Mouse (Mus musculus): Measurements from ENCODE around the gene Cmc2.

The Cmc2 gene

DNA sequence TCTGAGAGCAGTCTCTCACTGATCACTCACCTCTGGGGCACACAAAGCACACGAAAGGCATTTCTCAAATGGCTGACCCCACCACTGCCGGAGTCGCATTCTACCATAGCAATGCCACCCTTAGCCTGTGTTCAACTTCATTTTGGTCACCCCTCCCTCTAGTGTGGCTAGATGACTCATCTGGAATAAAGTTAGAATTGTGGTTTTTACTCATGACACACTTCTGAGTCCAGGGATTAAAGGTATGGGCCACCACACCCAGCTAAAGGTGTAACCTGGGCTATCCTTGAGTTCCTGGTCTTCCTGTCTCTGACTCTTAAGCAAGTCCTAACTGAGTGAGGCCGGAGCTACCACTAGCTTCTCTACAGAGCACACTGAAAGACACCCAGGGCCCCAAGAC, 15.4 kb downstream of the Cmc2 start:
- no peak for DNase-seq (ENCODE audit: low spot score in 2 of 2)

DNA sequence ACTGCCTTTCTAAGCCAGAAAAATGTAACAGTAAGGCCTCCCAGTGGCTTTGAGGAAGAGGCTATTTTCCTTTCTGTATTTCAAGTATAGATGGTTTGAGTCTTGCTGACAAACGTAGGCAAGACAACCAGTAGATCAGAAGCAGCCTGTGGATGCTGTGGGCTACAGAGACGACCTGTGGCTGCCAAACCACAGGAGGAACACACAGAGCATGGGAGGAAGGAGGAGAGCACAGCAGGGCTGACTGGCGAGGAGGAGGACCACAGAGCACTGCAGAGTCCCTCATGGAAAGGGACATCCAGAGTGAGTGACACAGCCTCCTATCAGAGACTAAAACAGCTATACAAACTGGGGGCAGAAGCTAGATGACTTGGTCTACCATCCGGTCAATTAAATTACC, 16.0 kb downstream of the Cmc2 start:
- no peak for DNase-seq (ENCODE audit: low spot score in 2 of 2)

DNA sequence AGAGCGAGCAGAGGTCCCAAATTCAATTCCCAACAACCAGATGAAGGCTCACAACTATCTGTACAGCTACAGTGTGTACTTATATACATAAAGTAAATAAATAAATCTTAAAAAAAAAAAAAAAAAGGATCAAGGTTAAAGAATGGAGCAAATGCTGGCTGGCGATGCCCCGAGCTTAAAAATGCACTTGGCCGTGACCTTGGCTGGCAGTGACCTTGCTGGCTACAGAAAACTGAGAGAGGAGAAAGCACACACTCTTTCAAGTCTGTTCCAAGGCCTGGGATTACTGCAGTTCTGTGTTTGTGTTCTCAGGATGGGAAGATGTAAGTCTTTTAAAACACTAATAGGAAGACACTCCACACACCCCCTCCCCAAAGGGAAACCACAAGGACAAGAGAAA, 16.5 kb downstream of the Cmc2 start:
- DNase-seq (ENCODE audit: low spot score in 2 of 2) = no peak

DNA sequence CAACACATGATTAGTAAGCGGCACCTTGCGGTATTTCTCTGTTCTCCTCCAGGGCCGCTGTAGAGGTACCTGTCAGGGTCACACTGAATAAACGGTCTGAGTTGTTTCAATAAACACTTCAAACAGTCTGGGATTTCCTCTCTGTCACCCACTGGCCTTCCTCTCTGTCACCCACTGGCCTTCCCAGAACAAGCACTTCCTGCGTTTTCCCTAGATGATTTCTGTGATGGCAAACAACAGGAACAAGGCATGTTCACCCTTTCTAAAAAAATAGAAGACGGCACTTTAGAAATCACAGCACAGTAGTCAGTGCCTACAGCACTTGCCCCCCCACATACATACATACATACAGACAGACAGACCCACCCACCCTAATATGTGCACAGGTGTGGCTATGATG, 25.7 kb downstream of the Cmc2 start:
- no peak for DNase-seq (ENCODE audit: low spot score in 2 of 2)

DNA sequence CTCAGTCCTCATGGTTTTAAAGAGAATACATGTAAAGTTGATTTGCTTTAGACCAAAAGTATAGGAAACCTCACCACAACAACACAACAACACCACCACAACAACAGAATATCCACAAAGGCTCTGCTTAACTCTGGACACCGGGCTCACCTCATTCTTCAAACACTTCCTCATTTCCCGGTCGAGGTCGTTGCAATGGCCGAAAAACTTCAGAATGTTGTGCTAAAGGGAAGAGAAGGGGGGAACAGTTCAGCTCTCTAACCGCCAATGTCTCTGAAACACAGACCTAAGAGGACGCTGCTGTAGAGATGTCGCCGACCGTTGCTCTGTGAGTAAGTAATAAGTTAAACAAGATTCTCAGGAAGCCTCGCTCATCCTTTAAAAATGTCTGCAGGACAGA, 27.3 kb downstream of the Cmc2 start:
- no peak for DNase-seq (ENCODE audit: low spot score in 2 of 2)

DNA sequence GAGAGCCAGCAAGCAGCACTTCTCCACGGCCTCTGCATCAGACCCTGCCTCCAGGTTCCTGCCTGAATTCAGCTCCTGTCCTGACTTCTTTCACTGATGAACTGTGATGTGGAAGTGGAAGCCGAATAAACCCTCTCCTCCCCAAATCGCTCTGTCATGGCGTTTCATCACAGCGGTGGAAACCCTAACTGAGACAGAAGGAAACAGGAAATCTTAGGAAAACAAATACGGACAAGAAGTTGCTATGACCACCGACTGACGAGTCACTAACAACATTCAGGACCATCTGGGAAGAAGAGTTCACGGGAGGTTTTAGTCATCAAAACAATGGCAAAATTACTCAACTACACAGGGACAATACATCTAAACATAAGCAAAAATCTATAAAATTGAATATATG, 28.6 kb downstream of the Cmc2 start:
- DNase-seq (ENCODE audit: low spot score in 2 of 2) = no peak

DNA sequence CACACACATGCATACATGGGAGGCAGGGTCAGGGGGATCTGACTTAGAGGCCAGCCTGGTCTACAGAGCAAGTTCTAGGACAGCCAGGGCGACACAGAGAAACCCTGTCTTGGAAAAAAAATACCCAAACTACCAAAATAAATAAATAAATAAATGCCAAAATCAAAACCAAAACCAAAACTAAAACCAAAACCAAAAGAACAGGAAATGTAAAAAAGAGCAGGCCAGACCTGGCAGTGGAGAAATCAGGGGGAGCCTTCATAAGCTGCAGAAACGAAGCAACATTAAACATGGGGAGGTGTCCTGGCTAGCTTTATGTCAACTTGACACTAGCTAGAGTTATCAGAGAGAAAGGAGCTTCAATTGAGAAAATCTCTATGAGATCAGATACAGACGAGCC, 29.1 kb downstream of the Cmc2 start:
- DNase-seq (ENCODE audit: low spot score in 2 of 2) = no peak

DNA sequence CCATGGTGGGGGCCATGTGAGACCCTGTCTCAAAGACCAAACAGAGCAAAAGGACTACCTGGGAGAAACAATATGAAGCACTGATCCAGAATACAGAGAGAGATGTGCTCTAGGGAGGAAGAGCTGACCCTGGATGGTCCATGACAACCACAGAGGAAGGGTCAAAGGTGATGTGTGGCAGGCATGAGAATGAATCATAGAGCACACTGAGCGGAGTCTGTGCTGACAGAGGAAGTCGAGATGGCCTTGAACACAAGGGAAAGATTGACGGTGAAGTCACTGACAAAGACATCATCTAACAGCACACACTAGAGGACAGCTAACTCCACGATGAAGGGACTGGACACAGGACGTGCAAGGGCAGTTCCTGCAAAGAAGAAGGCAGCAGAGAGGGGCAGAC, 29.8 kb downstream of the Cmc2 start:
- no peak for DNase-seq (ENCODE audit: low spot score in 2 of 2)

DNA sequence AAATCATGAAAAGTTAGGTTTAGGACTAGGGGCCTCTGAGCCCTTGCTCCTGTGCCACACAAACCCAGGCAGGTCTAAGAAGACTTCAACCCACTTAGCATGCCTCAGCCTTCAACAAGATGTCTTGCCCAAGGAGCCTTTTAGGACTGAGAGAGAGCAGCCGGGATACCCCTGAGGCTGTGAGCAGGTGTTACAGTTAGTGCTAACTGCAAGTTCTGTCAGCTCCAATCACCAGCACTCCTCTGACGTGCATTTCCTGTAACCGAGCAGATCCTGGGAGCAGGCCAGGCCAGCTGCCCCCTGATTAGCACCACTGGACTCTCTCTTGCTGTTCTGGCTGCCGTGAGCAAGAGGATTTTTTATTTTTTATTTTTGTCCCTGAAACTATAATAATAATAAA, 33.4 kb downstream of the Cmc2 start:
- no peak for DNase-seq (ENCODE audit: low spot score in 2 of 2)

DNA sequence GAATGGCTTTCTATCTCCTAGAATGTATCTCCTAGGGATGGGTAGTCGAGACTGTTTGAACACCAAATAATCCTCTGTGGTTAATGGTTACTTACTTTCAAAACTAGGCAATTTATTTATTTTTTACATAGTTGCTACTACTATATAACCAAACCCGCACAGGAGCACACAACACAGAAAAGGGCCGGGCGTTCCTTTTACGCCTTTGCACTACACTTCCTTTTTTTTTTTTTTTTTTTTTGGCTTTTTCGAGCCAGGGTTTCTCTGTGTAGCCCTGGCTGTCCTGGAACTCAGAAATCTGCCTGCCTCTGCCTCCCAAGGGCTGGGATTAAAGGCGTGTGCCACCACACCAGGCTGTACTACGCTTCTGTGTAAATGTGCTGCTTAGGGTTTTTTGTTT, 39.9 kb downstream of the Cmc2 start:
- DNase-seq (ENCODE audit: low spot score in 2 of 2) = no peak

DNA sequence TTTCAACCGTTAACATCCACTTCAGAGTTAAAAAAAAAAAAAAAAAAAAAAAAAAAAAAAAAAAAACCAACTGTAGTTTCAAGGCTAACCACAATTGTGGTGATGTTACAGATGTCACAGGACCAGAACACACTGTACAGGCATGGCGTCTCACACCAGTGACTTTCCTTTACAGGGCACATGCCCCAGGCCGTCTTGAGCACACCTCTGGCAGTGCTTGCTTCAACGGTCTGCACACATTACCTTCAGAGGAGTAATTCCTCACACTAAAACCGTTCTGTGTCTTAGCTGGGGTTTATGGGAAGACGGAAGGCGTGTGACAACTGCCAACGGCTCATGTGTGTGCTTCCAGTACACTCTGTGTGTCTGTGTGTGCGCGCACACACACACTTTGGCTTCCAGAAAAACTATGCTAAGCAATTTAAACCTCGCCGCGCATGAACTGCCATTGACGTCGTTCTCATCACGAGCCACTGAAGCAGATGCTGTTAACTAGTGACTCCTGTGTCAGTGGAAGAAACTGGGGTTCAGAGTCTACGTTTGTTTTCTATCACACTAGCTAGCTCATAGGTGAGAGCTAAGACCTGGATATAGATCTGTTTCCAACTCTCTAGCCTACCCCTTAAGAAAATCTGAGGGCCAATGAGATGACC, 45.3 kb downstream of the Cmc2 start:
- no peak for DNase-seq (ENCODE audit: low spot score in 2 of 2)

DNA sequence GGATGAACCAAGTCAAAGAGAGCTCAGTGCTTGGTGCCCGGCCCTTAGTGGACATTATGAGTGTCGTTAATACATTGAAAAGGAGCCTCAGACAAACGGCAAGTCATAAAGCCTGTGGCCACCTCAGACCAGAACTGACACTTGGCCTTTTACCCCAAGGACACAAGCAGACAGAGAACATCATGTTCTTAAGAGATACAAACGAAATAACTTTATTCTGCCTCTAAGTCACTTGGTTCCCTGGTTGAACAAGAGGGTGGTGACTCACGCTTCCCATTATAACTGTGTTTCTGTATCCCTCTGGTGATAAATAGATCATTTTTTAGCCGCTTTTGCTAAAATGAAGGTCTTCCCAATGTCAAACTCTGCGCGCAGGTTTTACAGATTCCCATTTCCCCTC, 47.3 kb downstream of the Cmc2 start:
- DNase-seq (ENCODE audit: low spot score in 2 of 2) = no peak

DNA sequence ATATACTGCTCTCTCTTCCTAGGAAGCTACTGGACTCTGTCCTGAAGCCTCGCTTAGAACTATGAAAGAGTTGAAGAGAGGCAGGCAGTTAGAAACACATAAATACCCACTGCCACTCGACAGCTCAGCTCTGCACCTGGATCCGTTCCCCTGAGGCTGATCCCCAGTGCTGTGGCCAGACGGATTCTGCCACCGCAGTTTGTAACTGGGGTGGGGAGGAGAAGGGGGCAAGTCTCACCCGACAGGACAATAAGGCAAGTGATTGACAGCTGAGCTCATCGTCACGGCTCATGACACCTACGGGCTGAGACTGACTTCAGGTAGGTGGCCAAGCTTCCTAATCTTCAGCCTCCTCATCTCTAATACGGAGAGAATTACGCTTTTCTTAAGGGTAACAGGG, 47.7 kb downstream of the Cmc2 start:
- no peak for DNase-seq (ENCODE audit: low spot score in 2 of 2)

DNA sequence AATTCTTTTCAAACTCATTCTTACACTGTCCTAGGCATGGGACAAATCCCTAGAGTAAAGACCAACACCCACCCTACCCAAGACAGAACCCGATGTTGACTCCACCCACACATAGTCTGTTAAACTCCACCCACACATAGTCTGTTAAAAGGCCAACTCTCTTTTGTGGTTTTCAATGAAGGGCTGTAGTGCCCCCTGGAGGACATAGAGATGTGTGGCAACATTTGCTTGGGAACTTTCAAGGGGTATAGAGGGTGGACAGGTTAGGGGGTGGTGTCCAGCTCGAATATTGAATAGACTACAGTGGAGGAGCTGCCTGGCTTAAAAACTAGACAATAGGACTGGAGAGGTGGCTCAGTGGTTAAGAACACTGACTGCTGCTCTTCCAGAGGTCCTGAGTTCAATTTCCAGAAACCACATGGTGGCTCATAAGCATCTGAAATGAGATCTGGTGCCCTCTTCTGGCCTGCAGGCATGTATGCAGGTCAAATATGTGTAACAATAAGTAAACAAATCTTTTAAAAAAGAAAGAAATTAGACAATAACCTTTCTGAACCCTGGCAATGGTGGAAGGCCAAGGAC, 48.4 kb downstream of the Cmc2 start:
- no peak for DNase-seq (ENCODE audit: low spot score in 2 of 2)

DNA sequence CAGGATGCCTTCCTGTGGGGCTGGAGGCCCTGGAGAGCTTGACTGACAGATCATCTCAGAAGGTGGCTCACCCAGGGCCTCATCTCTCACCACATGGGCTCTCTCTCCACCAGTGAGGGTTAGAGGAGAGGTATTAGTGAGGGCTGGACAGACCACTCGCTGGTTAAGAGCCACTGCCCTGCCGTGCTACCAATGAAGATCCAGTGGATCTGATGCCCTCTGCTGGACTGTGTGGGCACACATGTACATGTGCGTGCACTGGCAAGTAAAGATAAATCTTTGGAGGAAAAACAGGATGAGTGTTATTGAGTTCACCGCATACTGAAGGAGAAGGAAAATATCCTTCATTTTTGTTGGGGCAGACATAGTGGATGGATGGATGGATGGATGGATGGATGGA, 52.6 kb downstream of the Cmc2 start:
- DNase-seq (ENCODE audit: low spot score in 2 of 2) = peak in 1 of 2 experiments; percentile 24

DNA sequence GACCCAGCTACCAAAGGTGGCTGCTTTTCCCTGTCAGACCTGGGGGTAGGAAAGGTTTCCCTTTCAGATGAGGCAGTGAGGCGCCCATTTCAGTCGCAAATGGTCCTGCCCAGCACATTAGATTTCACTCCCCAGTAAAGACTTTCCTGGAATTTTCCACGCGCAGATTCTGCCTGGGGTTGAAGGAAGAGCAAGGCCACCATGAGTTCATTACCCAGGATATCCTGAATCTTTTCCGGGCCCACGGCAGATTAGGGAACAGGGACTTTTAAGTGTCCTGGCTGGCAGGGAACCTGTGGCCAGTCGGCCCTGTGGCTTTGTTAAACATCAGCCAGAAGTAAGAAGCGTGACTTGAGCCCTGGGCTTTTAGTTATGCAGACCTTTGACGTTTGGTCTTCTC, 53.9 kb downstream of the Cmc2 start:
- DNase-seq (ENCODE audit: low spot score in 2 of 2) = no peak

DNA sequence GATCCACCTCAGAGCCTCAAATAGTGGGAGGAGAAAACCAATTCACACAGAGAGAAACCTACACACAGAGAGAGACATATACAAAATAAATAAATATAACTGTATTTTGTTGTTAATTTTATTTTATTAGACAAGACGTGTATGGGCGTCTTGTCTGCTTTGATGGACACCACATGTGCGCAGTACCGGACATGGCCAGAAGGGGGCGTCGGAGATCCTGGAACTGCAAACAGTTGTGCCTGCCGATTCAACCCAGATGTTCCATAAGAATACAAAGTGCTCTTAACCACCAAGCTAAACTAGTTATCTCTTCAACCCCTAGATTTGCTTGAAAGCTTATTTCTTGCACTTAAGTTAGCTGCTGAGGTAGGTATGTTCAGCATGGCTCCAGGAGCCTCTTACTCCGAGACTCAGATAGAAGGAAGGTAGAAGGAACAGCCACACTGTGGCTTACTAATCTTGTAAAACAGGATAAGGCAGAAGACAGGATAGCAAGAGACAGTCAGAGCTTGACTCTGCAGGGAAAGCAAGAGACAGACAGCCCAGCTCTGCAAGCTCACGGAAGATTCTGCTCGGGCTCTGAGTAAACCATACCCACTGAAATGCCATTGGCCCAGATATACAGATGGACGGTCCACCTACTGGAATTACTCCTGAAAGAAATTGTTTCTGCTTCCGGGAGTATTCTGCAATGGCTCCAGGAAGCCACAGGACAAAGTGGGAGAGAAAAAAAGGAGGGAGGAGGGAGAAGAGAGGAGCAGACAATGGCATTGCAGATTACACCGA, 54.9 kb downstream of the Cmc2 start:
- no peak for DNase-seq (ENCODE audit: low spot score in 2 of 2)

DNA sequence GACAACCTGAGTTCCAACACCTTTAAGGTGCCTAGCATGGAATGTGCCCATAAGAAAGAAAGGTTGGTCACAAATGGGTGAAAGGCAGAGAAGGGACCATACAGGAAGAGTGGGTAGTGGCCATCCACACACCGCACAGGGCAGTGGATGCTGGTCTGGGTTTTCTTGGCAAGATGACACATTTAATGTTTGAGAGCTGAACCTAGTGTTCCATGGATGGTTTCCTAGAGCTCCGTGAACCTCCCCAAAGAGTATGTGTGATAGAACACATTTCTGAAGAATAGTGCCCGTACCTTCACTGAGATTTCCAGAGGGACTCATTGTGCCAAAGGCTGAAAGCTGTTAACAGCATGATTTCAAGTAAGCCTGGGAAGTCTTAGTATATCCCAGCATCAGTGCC, 56.7 kb downstream of the Cmc2 start:
- no peak for DNase-seq (ENCODE audit: low spot score in 2 of 2)

DNA sequence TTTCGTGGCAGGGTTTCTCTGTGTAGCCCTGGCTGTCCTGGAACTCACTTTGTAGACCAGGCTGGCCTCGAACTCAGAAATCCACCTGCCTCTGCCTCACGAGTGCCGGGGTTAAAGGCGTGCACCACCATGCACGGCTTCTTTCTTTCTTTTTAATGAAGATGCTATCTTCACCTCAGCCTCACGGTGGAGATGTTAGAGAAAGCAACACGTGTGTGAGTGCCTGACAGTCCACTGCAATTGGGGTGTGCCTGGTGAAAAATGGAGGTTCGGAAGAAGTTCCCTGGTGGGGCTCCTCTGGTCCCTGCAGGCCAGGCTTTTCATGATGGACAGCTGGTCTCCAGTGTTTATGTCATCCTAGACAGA, 57.2 kb downstream of the Cmc2 start:
- DNase-seq (ENCODE audit: low spot score in 2 of 2) = no peak

DNA sequence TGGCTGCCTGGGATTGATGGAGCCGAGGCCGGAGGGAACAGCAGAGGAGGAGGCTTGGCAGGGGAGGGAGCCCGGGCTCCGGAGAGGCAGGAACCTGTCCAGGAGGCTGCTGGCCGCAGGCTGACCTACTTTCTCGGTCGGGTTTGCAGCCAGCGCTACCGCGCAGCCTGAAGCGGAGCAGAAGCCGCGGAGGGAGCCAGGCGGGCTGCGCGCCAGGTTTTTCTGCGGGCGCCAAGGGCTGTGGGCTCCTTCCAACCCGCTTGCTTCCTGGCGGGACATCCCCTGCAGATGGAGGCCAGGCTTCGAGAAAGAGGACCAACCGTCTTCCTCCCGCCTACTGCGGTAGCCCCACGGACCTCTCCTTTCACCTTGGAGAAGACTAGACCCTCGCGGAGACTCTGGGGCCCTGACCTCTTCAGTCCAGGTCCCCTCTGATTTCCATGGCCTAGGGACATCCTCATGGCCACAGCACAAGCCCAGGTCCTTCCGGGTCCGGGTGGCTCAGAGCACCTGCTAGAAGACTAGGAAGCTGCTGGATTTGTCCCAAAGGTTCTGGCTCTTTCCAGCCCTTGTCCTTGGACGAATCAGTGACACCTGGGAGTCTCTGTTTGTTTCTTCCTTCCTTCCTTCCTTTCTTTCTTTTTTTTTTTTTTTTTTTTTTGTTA, 57.8 kb downstream of the Cmc2 start:
- peak; percentile 50 to 51 for DNase-seq (ENCODE audit: low spot score in 2 of 2)

DNA sequence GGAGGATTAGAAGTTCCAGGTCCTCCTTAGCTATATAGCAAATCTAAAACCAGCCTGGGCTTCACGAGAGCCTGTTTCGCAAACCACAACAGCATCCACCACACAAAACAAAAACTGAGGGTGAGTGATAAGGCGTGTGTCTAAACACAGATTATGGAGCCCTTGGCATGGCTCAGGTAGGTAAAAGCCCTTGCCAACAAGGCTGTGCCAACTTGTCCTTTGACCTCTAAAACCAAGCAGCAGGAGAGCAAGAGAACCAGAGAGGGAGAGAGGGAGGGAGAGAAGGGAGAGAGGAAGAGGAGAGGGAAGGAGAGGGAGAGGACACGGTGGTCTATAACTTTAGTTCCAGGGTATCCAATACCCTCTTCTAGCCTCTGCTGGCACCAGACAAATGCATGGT, 59.1 kb downstream of the Cmc2 start:
- DNase-seq (ENCODE audit: low spot score in 2 of 2) = no peak

DNA sequence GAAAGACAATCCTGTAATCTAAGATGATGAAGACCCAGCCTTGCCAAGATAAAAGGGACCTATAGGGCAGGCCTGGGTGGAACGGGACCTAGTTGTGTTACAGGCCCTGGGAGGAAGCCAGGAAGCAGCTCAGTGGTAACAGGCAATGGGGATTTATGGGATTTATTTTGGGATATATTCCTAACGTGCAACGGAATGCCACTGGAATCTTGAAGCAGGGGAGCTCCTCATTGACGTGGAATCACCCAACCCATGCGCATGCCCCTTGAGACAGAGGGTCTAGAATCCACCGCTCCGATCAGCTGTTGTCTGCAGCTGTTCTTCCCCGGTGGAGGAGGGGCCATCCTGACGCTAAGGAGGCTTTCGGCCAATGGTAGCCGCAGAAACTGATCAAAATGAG, 69.2 kb downstream of the Cmc2 start:
- no peak for DNase-seq (ENCODE audit: low spot score in 2 of 2)

DNA sequence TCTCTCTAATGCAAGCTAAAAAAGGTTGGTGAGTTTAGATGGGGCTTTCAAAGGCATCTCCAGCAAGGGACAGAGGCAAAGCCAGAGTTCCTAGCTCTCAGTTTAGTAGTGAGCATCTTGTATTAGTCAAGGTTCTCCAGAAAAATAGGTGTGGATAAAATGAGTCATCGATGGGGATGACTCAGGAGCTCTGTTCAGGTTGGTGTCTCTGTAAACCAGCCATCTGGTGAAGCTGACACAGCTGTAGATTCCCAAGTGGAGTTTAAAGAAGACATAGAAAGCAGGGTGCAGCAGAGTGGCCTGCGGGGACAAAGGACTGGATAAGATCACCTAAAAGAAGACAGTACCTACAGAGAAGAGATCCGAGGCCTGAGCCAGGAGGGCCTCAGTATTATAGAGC, 73.2 kb downstream of the Cmc2 start:
- DNase-seq (ENCODE audit: low spot score in 2 of 2) = no peak
